Comparison of ENCODE assay signal across 11 mouse cellular contexts in the genomic region with DNA sequence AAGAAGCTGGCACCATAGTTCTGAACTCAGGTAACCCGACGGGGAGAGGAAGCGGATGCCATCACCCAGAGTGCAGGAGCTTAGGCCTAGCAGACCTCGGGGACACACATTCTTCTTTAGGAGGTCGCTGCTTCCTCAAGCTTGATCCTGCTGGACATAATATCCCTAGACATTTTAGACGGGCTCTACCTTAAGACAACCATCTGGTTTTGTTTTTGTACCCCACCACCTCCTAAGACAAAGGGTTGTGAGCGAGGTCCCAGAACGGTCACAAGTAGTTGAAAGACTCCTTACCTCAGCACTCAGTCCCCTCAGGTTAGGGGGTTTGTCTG. TPM values are rescaled to one million over a fixed set of nuclear protein-coding genes. Genes with fewer than 3 reads are reported as not detected.
DNase-seq lines count a peak whose midpoint lies in the region; ATAC-seq and TF ChIP-seq lines count a peak whose summit lies in the region.
"Had no signal": no experiment of that assay in that cellular context is flagged by ENCODE, and none has a peak within 500 bp of the region (broad histone marks: within the 10 kb centered on the region; RNA-seq: fewer than 3 reads in every experiment).

No protein-coding gene starts in this region.

- H3K9ac ChIP-seq in heart, embryonic 13.5 days, result no peak overlapping the region
- H3K9ac ChIP-seq in ES-Bruce4 (ENCODE audit: low read depth, poor library complexity, severe bottlenecking), result peak overlapping the region; percentile 50
- no peak overlapping the region for H3K9ac ChIP-seq in forebrain, embryonic 14.5 days (ENCODE audit: low read length)
- H3K9ac ChIP-seq in liver, embryonic 12.5 days, result no peak overlapping the region

- no peak for DNase-seq in heart, adult 11 months
- DNase-seq in forebrain, embryonic 14.5 days (ENCODE audit: low spot score), result no peak
- no peak for DNase-seq in spleen, adult 12 weeks (ENCODE audit: low spot score)
- DNase-seq in layer of hippocampus, adult 2 months (ENCODE audit: low spot score in 2 of 2), result no peak
- no peak for DNase-seq in urinary bladder, postnatal 4 days (ENCODE audit: low spot score in 2 of 2)

- H3K4me2 ChIP-seq in heart, embryonic 13.5 days, result peak overlapping the region; percentile 76
- peak overlapping the region; percentile 51 for H3K4me2 ChIP-seq in forebrain, embryonic 14.5 days (ENCODE audit: low read length)
- H3K4me2 ChIP-seq in liver, embryonic 12.5 days, result peak overlapping the region; percentile 62

- H3K4me3 ChIP-seq in heart, embryonic 13.5 days, result peak overlapping the region; percentile 54
- peak overlapping the region; percentile 68 for H3K4me3 ChIP-seq in ES-Bruce4 (ENCODE audit: low read depth, low read length)
- peak overlapping the region; percentile 28; the same call in 1 of the 2 replicates for H3K4me3 ChIP-seq in forebrain, embryonic 14.5 days (ENCODE audit: low read depth, low read length)
- peak overlapping the region; percentile 39; the same call in 1 of the 2 replicates for H3K4me3 ChIP-seq in liver, embryonic 12.5 days
- no peak overlapping the region for H3K4me3 ChIP-seq in layer of hippocampus, adult 2 months

- no peak for ATAC-seq in heart, embryonic 13.5 days (ENCODE audit: extremely low read depth, insufficient number of reproducible peaks, low FRiP score, low TSS enrichment)
- ATAC-seq in forebrain, embryonic 14.5 days, result no peak
- ATAC-seq in liver, embryonic 12.5 days, result no peak
- ATAC-seq: CD4-positive, CD25-positive, alpha-beta regulatory T cell, adult 4 months; lung, postnatal 0 days had no signal

- no peak overlapping the region for H3K27ac ChIP-seq in heart, embryonic 13.5 days (replicated peaks)
- no peak overlapping the region for H3K27ac ChIP-seq in ES-Bruce4 (ENCODE audit: insufficient read depth, low read length)
- H3K27ac ChIP-seq in forebrain, embryonic 14.5 days (ENCODE audit: low read depth, low read length), result no peak overlapping the region
- H3K27ac ChIP-seq in liver, embryonic 12.5 days, result no peak overlapping the region
- H3K27ac ChIP-seq in layer of hippocampus, adult 2 months, result no peak overlapping the region

- no peak for TF ChIP-seq POLR2A in ES-Bruce4 (IDR thresholded peaks at IDR 0.05; ENCODE audit: insufficient read depth, low read length)

- H3K4me1 ChIP-seq in heart, embryonic 13.5 days, result peaks cover 15% of the 10 kb centered on the region
- H3K4me1 ChIP-seq in ES-Bruce4 (ENCODE audit: control insufficient read depth, insufficient read depth, low read length), result no peaks in the 10 kb centered on the region
- H3K4me1 ChIP-seq in forebrain, embryonic 14.5 days (ENCODE audit: control insufficient read depth, insufficient read depth, low read length), result no peaks in the 10 kb centered on the region
- no peaks in the 10 kb centered on the region; the same call in 1 of the 2 replicates for H3K4me1 ChIP-seq in liver, embryonic 12.5 days

- no peaks in the 10 kb centered on the region for H3K36me3 ChIP-seq in heart, embryonic 13.5 days
- H3K36me3 ChIP-seq in ES-Bruce4 (ENCODE audit: control insufficient read depth, insufficient read depth, low read length, poor library complexity, severe bottlenecking), result no peaks in the 10 kb centered on the region
- no peaks in the 10 kb centered on the region for H3K36me3 ChIP-seq in forebrain, embryonic 14.5 days (ENCODE audit: control insufficient read depth, insufficient read depth, low read length)
- no peaks in the 10 kb centered on the region for H3K36me3 ChIP-seq in liver, embryonic 12.5 days

- TF ChIP-seq CTCF in ES-Bruce4 (IDR thresholded peaks at IDR 0.05; ENCODE audit: low read depth, low read length), result no peak
- no peak for TF ChIP-seq CTCF in layer of hippocampus, adult 2 months (conservative IDR thresholded peaks at IDR 0.05)

- 10% methylated on average over 8 of the region's 8 CpGs for WGBS in heart, embryonic 13.5 days
- WGBS in forebrain, embryonic 14.5 days, result 3% methylated on average over 8 of the region's 8 CpGs
- 9% methylated on average over 8 of the region's 8 CpGs for WGBS in liver, embryonic 12.5 days (ENCODE audit: insufficient replicate concordance)

- no peaks in the 10 kb centered on the region for H3K9me3 ChIP-seq in heart, embryonic 13.5 days
- H3K9me3 ChIP-seq in ES-Bruce4 (replicated peaks; ENCODE audit: control insufficient read depth, insufficient read depth, low read length, poor library complexity, severe bottlenecking), result no peaks in the 10 kb centered on the region
- no peaks in the 10 kb centered on the region for H3K9me3 ChIP-seq in forebrain, embryonic 14.5 days (replicated peaks; ENCODE audit: control insufficient read depth, low read length)
- H3K9me3 ChIP-seq in liver, embryonic 12.5 days (replicated peaks), result no peaks in the 10 kb centered on the region

- peaks cover 97% of the 10 kb centered on the region for H3K27me3 ChIP-seq in heart, embryonic 13.5 days (replicated peaks)
- peaks cover 27% of the 10 kb centered on the region for H3K27me3 ChIP-seq in ES-Bruce4 (ENCODE audit: control insufficient read depth, insufficient read depth, low read length, poor library complexity, severe bottlenecking)
- peaks cover 87% of the 10 kb centered on the region for H3K27me3 ChIP-seq in forebrain, embryonic 14.5 days (replicated peaks; ENCODE audit: control insufficient read depth, insufficient read depth, low read length)
- peaks cover 91% of the 10 kb centered on the region for H3K27me3 ChIP-seq in liver, embryonic 12.5 days (replicated peaks)

- TF ChIP-seq EP300 in ES-Bruce4 (IDR thresholded peaks at IDR 0.05; ENCODE audit: insufficient read depth, low read depth, low read length), result no peak

RNA-seq across cellular contexts. Expression of a gene that starts 5.5 kb away (rescaled TPM):
- polyA plus RNA-seq in heart, embryonic 13.5 days (2015; fragmentation: Nextera tagmentation; extraction: Ambion mirVana), result 2.0 and 3.1 TPM in 2 replicates
- polyA plus RNA-seq in ES-Bruce4 (2011; ENCODE audit: insufficient read depth, insufficient read length, low read depth, missing spikeins), result 79.1 and 91.6 TPM in 2 replicates
- 1.3 and 1.5 TPM in 2 replicates for polyA plus RNA-seq in forebrain, embryonic 14.5 days (2014; fragmentation: Nextera tagmentation; extraction: Ambion mirVana)
- polyA plus RNA-seq in liver, embryonic 12.5 days (2016; fragmentation: Nextera tagmentation; extraction: Ambion mirVana), result 1.4 and 2.0 TPM in 2 replicates
- 1 to 10 TPM; 6.1 to 6.5 TPM for total RNA-seq in layer of hippocampus, adult 2 months (2021)

RNA-seq across cellular contexts. Expression of a gene that starts 6.3 kb away (rescaled TPM):
- polyA plus RNA-seq in heart, embryonic 13.5 days (2015; fragmentation: Nextera tagmentation; extraction: Ambion mirVana), result not detected in 2 replicates
- not detected in 2 replicates for polyA plus RNA-seq in ES-Bruce4 (2011; ENCODE audit: insufficient read depth, insufficient read length, low read depth, missing spikeins)
- 1.5 and 1.9 TPM in 2 replicates for polyA plus RNA-seq in forebrain, embryonic 14.5 days (2014; fragmentation: Nextera tagmentation; extraction: Ambion mirVana)
- polyA plus RNA-seq in liver, embryonic 12.5 days (2016; fragmentation: Nextera tagmentation; extraction: Ambion mirVana), result not detected in 2 replicates
- total RNA-seq in layer of hippocampus, adult 2 months (2021), result not detected
- total RNA-seq: gastrocnemius, adult 18-20 months had no signal
- polyA plus RNA-seq: CD4-positive, CD25-positive, alpha-beta regulatory T cell, adult 4 months; lung, postnatal 0 days had no signal

Comparison
In these comparisons a context has a peak if more than half of its experiments do, and no peak if none do; other contexts are left out.
1. RNA of a gene that starts 5.5 kb away (polyA plus RNA-seq): 79.1 to 91.6 TPM in ES-Bruce4; 2.0 to 3.1 TPM in heart, embryonic 13.5 days, 1.4 to 2.0 TPM in liver, embryonic 12.5 days and 1.3 to 1.5 TPM in forebrain, embryonic 14.5 days; every median in the first group is over 10 times any median in the second.
2. Peak in every context shown above with its lines, with median percentiles within 50 percentile points of each other: H3K4me2 ChIP-seq.